Mouse (Mus musculus) MEL (cell line): ENCODE measurements at regions not wholly inside any gene's neighbourhood (a gene's known extent, or its start where the extent isn't known, plus 50 kb on each side); places are given as distances from the start of the nearest gene placed in this dataset.

Source experiments
- DNase-seq: peaks from one replicate; pipeline ENCODE4 v3.0.0; 2011; ENCODE audit warnings: low read depth, low spot score
- H3K27ac ChIP-seq: 2 replicates; pipeline ENCODE4 v1.5.1; 2012; ENCODE audit warnings: low read depth, mild to moderate bottlenecking, control low read depth, low read length, moderate library complexity; ENCODE audit not compliant: control insufficient read depth
- H3K27me3 ChIP-seq, 2 experiments: fragments of 150-350 bp in 1 of 2; sonication (generic) in 1 of 2; 2 replicates each; pipeline ENCODE4 v1.6.1; 2012; ENCODE audit warnings: low read length in 2 of 2, mild to moderate bottlenecking in 2 of 2, improper control_type of control experiment in 1 of 2, moderate library complexity in 1 of 2; ENCODE audit not compliant: insufficient read depth in 2 of 2, control insufficient read depth in 1 of 2
- H3K36me3 ChIP-seq, 2 experiments: 2 replicates each; pipeline ENCODE4 v1.6.1; 2012 to 2014; ENCODE audit warnings: low read length in 2 of 2, improper control_type of control experiment in 1 of 2, inconsistent platforms in 1 of 2, mild to moderate bottlenecking in 1 of 2; ENCODE audit not compliant: insufficient read depth in 2 of 2, control insufficient read depth in 1 of 2
- H3K4me1 ChIP-seq, 2 experiments: fragments of 150-350 bp in 1 of 2; sonication (generic) in 1 of 2; 2 replicates each; pipeline ENCODE4 v1.6.1; 2012; ENCODE audit warnings: low read length in 2 of 2, improper control_type of control experiment in 1 of 2, mild to moderate bottlenecking in 1 of 2; ENCODE audit not compliant: insufficient read depth in 2 of 2, control insufficient read depth in 1 of 2
- H3K4me3 ChIP-seq, 2 experiments: fragments of 150-350 bp in 1 of 2; sonication (generic) in 1 of 2; 2 replicates each; pipeline ENCODE4 v1.5.1; 2012; ENCODE audit warnings: low read depth in 2 of 2, low read length in 2 of 2, mild to moderate bottlenecking in 2 of 2, moderate library complexity in 2 of 2, control low read depth in 1 of 2, improper control_type of control experiment in 1 of 2; ENCODE audit not compliant: control insufficient read depth in 1 of 2, insufficient read depth in 1 of 2
- H3K79me2 ChIP-seq: 2 replicates; pipeline ENCODE4 v1.6.1; 2012; ENCODE audit warnings: mild to moderate bottlenecking, low read length, moderate library complexity; ENCODE audit not compliant: control insufficient read depth, poor library complexity, insufficient read depth
- H3K9ac ChIP-seq: 2 replicates; pipeline ENCODE4 v1.6.1; 2012; ENCODE audit warnings: low read depth, mild to moderate bottlenecking, control low read depth, low read length, moderate library complexity; ENCODE audit not compliant: control insufficient read depth, poor library complexity, severe bottlenecking
- H3K9me3 ChIP-seq: fragments of 150-350 bp; sonication (generic); replicated peaks from 2 replicates; pipeline ENCODE4 v1.6.1; 2012; ENCODE audit warnings: mild to moderate bottlenecking, low read length, improper control_type of control experiment, moderate library complexity; ENCODE audit not compliant: insufficient read depth
- CTCF ChIP-seq, 3 experiments: IDR thresholded peaks in 2 of 3; conservative IDR thresholded peaks in 1 of 3; 2 replicates each; pipeline ENCODE4 v1.5.1; 2011 to 2012; ENCODE audit warnings: low read length in 3 of 3, low read depth in 2 of 3, mild to moderate bottlenecking in 2 of 3, improper control_type of control experiment in 1 of 3, inconsistent platforms in 1 of 3, mixed read lengths in 1 of 3, moderate library complexity in 1 of 3; ENCODE audit not compliant: control insufficient read depth in 1 of 3, insufficient read depth in 1 of 3, poor library complexity in 1 of 3, severe bottlenecking in 1 of 3
- MAX ChIP-seq: IDR thresholded peaks from 2 replicates; pipeline ENCODE4 v1.6.1; 2011; ENCODE audit warnings: low read length, improper control_type of control experiment
- MAZ ChIP-seq: IDR thresholded peaks from 2 replicates; pipeline ENCODE4 v1.6.1; 2012; ENCODE audit warnings: low read depth, mild to moderate bottlenecking, inconsistent platforms, low read length, improper control_type of control experiment
- MEF2A ChIP-seq: IDR thresholded peaks from 2 replicates; pipeline ENCODE4 v1.6.1; 2014; ENCODE audit warnings: low read depth, mild to moderate bottlenecking, inconsistent platforms, low read length, improper control_type of control experiment; ENCODE audit not compliant: poor library complexity, insufficient replicate concordance, severe bottlenecking; ENCODE audit errors: extremely low read depth
- MXI1 ChIP-seq: IDR thresholded peaks from 2 replicates; pipeline ENCODE4 v1.6.1; 2011; ENCODE audit warnings: mild to moderate bottlenecking, low read depth, low read length, improper control_type of control experiment
- MYB ChIP-seq: IDR thresholded peaks from 2 replicates; pipeline ENCODE4 v1.6.1; 2011; ENCODE audit warnings: mild to moderate bottlenecking, low read depth, low read length, improper control_type of control experiment
- MYC ChIP-seq: IDR thresholded peaks from 2 replicates; pipeline ENCODE4 v1.6.1; 2011; ENCODE audit warnings: low read depth, mild to moderate bottlenecking, low read length, improper control_type of control experiment, moderate library complexity
- NELFE ChIP-seq: IDR thresholded peaks from 2 replicates; pipeline ENCODE4 v1.6.1; 2011; ENCODE audit warnings: low read depth, low read length, improper control_type of control experiment
- NRF1 ChIP-seq: IDR thresholded peaks from 2 replicates; pipeline ENCODE4 v1.6.1; 2014; ENCODE audit warnings: low read depth, mild to moderate bottlenecking, inconsistent platforms, low read length, improper control_type of control experiment, moderate library complexity; ENCODE audit not compliant: poor library complexity, insufficient read depth, severe bottlenecking
- POLR2A ChIP-seq, 2 experiments: IDR thresholded peaks; 2 replicates each; pipeline ENCODE4 v1.6.1; 2011 to 2012; ENCODE audit warnings: low read length in 2 of 2, mild to moderate bottlenecking in 2 of 2, control low read depth in 1 of 2, improper control_type of control experiment in 1 of 2, low read depth in 1 of 2, moderate library complexity in 1 of 2; ENCODE audit not compliant: control insufficient read depth in 1 of 2, insufficient read depth in 1 of 2, poor library complexity in 1 of 2
- POLR2AphosphoS2 ChIP-seq: IDR thresholded peaks from 2 replicates; pipeline ENCODE4 v1.6.1; 2011; ENCODE audit warnings: low read length, improper control_type of control experiment
- RAD21 ChIP-seq: IDR thresholded peaks from 2 replicates; pipeline ENCODE4 v1.6.1; 2011; ENCODE audit warnings: mild to moderate bottlenecking, low read depth, low read length, improper control_type of control experiment
- SIN3A ChIP-seq: IDR thresholded peaks from 2 replicates; pipeline ENCODE4 v1.6.1; 2012; ENCODE audit warnings: low read length, improper control_type of control experiment, inconsistent platforms
- SMC3 ChIP-seq: IDR thresholded peaks from 2 replicates; pipeline ENCODE4 v1.6.1; 2011; ENCODE audit warnings: low read depth, low read length, improper control_type of control experiment
- TAL1 ChIP-seq: IDR thresholded peaks from 2 replicates; pipeline ENCODE4 v1.6.1; 2012; ENCODE audit warnings: mild to moderate bottlenecking, inconsistent platforms, low read length, moderate library complexity, mixed read lengths
- TBP ChIP-seq: IDR thresholded peaks from 2 replicates; pipeline ENCODE4 v1.8.0; 2011; ENCODE audit warnings: low read depth, low read length, improper control_type of control experiment
- TCF12 ChIP-seq: IDR thresholded peaks from 2 replicates; pipeline ENCODE4 v1.6.1; 2014; ENCODE audit warnings: low read depth, mild to moderate bottlenecking, inconsistent platforms, low read length, improper control_type of control experiment, moderate library complexity
- ZKSCAN1 ChIP-seq: IDR thresholded peaks from 2 replicates; pipeline ENCODE4 v1.6.1; 2012; ENCODE audit warnings: low read depth, mild to moderate bottlenecking, inconsistent platforms, low read length, improper control_type of control experiment, moderate library complexity
- ZNF384 ChIP-seq: IDR thresholded peaks from 2 replicates; pipeline ENCODE4 v1.6.1; 2012; ENCODE audit warnings: low read depth, mild to moderate bottlenecking, inconsistent platforms, low read length, improper control_type of control experiment

GRCm38 (mm10) chr2:138033379-138034122 lies 222.8 kb upstream of the Btbd3 start:
- no peaks in the 10 kb centered on the region for H3K27me3 ChIP-seq
- H3K27ac ChIP-seq = no peak overlapping the region
- H3K9me3 ChIP-seq = no peaks in the 10 kb centered on the region
- H3K9ac ChIP-seq = no peak overlapping the region
- H3K79me2 ChIP-seq = no peaks in the 10 kb centered on the region
- no peak overlapping the region for H3K4me3 ChIP-seq
- TF ChIP-seq TCF12 = no peak
- TF ChIP-seq SIN3A = no peak
- TF ChIP-seq TBP = no peak
- TF ChIP-seq MAZ = no peak
- no peak for TF ChIP-seq POLR2A (IDR thresholded peaks at IDR 0.05; ENCODE audit: control insufficient read depth in 1 of 2, insufficient read depth in 1 of 2, low read depth in 1 of 2, low read length in 2 of 2, poor library complexity in 1 of 2)
- TF ChIP-seq MAX = no peak
- TF ChIP-seq MYB = no peak
- TF ChIP-seq ZKSCAN1 = no peak
- TF ChIP-seq RAD21 = peak; percentile 51
- peak; percentile 49 for TF ChIP-seq SMC3
- TF ChIP-seq CTCF (IDR thresholded peaks at IDR 0.05 in 2 of 3, conservative IDR thresholded peaks at IDR 0.05 in 1 of 3; ENCODE audit: control insufficient read depth in 1 of 3, insufficient read depth in 1 of 3, low read depth in 2 of 3, low read length in 3 of 3, poor library complexity in 1 of 3, severe bottlenecking in 1 of 3) = peak; percentile 49 to 66 (median 49)
- TF ChIP-seq ZNF384 = no peak
- TF ChIP-seq MYC = no peak
- no peaks in the 10 kb centered on the region for H3K36me3 ChIP-seq
- DNase-seq = peak; percentile 26
- H3K4me1 ChIP-seq = no peaks in the 10 kb centered on the region

- Histone ChIP-seq H3K4me1 (no peaks in the 10 kb centered on the region), H3K27me3 (no peaks in the 10 kb centered on the region), H3K36me3 (no peaks in the 10 kb centered on the region), H3K27ac (no peak overlapping the region), H3K4me3 (no peak overlapping the region), H3K9ac (no peak overlapping the region), H3K9me3 (no peaks in the 10 kb centered on the region), H3K79me2 (no peaks in the 10 kb centered on the region)
- TF ChIP-seq POLR2AphosphoS2 (no peak), MYB (no peak), NRF1 (no peak)
- DNase-seq = no peak
These were observed 229.0 kb upstream of the Btbd3 start for GRCm38 (mm10) chr2:138027411-138027810.

- no peaks in the 10 kb centered on the region for H3K27me3 ChIP-seq
- H3K79me2 ChIP-seq = no peaks in the 10 kb centered on the region
- TF ChIP-seq MXI1 (no peak), TAL1 (no peak), SIN3A (no peak), NELFE (no peak), MEF2A (no peak)
- no peaks in the 10 kb centered on the region for H3K36me3 ChIP-seq
- no peak for DNase-seq
- no peaks in the 10 kb centered on the region for H3K4me1 ChIP-seq
- no peak overlapping the region for H3K9ac ChIP-seq
- H3K27ac ChIP-seq = no peak overlapping the region
- no peaks in the 10 kb centered on the region for H3K9me3 ChIP-seq
- no peak overlapping the region for H3K4me3 ChIP-seq
These were observed 232.8 kb upstream of the Btbd3 start for GRCm38 (mm10) chr2:138023558-138023957.
